Mouse (Mus musculus): ENCODE results near the gene Tmem161b. TPM values are rescaled to one million over a fixed set of nuclear protein-coding genes. Genes with fewer than 3 reads are reported as not detected.

Gene Tmem161b
- total and polyA plus RNA-seq, 3 experiments, result 14.8 to 50.7 (median 28.1) TPM

- Histone ChIP-seq H3K4me1 (ENCODE audit: control insufficient read depth in 1 of 2, insufficient read depth in 2 of 2) (no peaks in the 10 kb centered on the region), H3K36me3 (replicated peaks in 1 of 2; ENCODE audit: control insufficient read depth in 1 of 2, insufficient read depth in 1 of 2, low read length in 1 of 2) (peaks cover 24 to 51% of the 10 kb centered on the region in 2 experiments), H3K27me3 (replicated peaks) (no peaks in the 10 kb centered on the region), H3K79me2 (replicated peaks; ENCODE audit: control insufficient read depth, extremely low read depth, insufficient read depth, poor library complexity, severe bottlenecking) (no peaks in the 10 kb centered on the region), H3K27ac (ENCODE audit: insufficient read depth, low read depth) (no peak overlapping the region), H3K4me2 (ENCODE audit: insufficient read depth, low read depth, poor library complexity, severe bottlenecking) (no peak overlapping the region), H3K4me3 (replicated peaks in 1 of 3; ENCODE audit: low read depth in 2 of 3, low read length in 2 of 3, poor library complexity in 1 of 3) (no peak overlapping the region), H3K9ac (ENCODE audit: insufficient read depth, low read depth) (no peak overlapping the region), H3K9me3 (replicated peaks; ENCODE audit: low read length) (no peaks in the 10 kb centered on the region)
- dilution Hi-C loops (cut with MboI; ENCODE audit: extremely low pct_ligation_motif_present, extremely low pct_unique_long_range_greater_than_20kb, low sequenced_read_pairs) (no loop called here), in situ Hi-C loops (cut with MboI; ENCODE audit: low pct_ligation_motif_present, low pct_unique_long_range_greater_than_20kb, low sequenced_read_pairs) (no loop called here)
- TF ChIP-seq GABPA (IDR thresholded peaks at IDR 0.05; ENCODE audit: insufficient replicate concordance, low read depth, low read length) (no peak), MEF2A (IDR thresholded peaks at IDR 0.05; ENCODE audit: borderline replicate concordance, low read depth, low read length) (no peak)
- no peak for DNase-seq (ENCODE audit: extremely low read depth)
These were observed 63.5 kb downstream of the Tmem161b start for GRCm38 (mm10) chr13:84285559-84285945.

- dilution Hi-C loops (cut with MboI; ENCODE audit: extremely low pct_ligation_motif_present, extremely low pct_unique_long_range_greater_than_20kb, low sequenced_read_pairs) (no loop called here), in situ Hi-C loops (cut with MboI; ENCODE audit: low pct_ligation_motif_present, low pct_unique_long_range_greater_than_20kb, low sequenced_read_pairs) (no loop called here)
- no peaks in the 10 kb centered on the region for H3K27me3 ChIP-seq (replicated peaks)
- no peaks in the 10 kb centered on the region for H3K79me2 ChIP-seq (replicated peaks; ENCODE audit: control insufficient read depth, extremely low read depth, insufficient read depth, poor library complexity, severe bottlenecking)
- DNase-seq (ENCODE audit: extremely low read depth), result no peak
- no peak overlapping the region for H3K4me3 ChIP-seq (replicated peaks in 1 of 3; ENCODE audit: low read depth in 2 of 3, low read length in 2 of 3, poor library complexity in 1 of 3)
- no peak overlapping the region for H3K9ac ChIP-seq (ENCODE audit: insufficient read depth, low read depth)
- H3K4me2 ChIP-seq (ENCODE audit: insufficient read depth, low read depth, poor library complexity, severe bottlenecking), result no peak overlapping the region
- no peak overlapping the region for H3K27ac ChIP-seq (ENCODE audit: insufficient read depth, low read depth)
- peaks cover 0 to 17% of the 10 kb centered on the region in 2 experiments; a peak in 1 of 4 replicates for H3K4me1 ChIP-seq (ENCODE audit: control insufficient read depth in 1 of 2, insufficient read depth in 2 of 2)
- no peaks in the 10 kb centered on the region for H3K9me3 ChIP-seq (replicated peaks; ENCODE audit: low read length)
- TF ChIP-seq JUND (conservative IDR thresholded peaks at IDR 0.05; ENCODE audit: low read depth, low read length), result no peak
- no peak for TF ChIP-seq SIN3A (IDR thresholded peaks at IDR 0.05; ENCODE audit: low read length)
- TF ChIP-seq USF2 (conservative IDR thresholded peaks at IDR 0.05; ENCODE audit: low read depth, low read length), result no peak
- TF ChIP-seq KAT2A (IDR thresholded peaks at IDR 0.05; ENCODE audit: insufficient replicate concordance, low read length), result no peak
- TF ChIP-seq ELF1 (IDR thresholded peaks at IDR 0.05; ENCODE audit: low read depth, low read length), result no peak
- no peak for TF ChIP-seq ZKSCAN1 (IDR thresholded peaks at IDR 0.05; ENCODE audit: borderline replicate concordance, low read depth, low read length)
- TF ChIP-seq E2F4 (IDR thresholded peaks at IDR 0.05; ENCODE audit: insufficient replicate concordance, low read depth, low read length), result no peak
- H3K36me3 ChIP-seq (replicated peaks in 1 of 2; ENCODE audit: control insufficient read depth in 1 of 2, insufficient read depth in 1 of 2, low read length in 1 of 2), result peaks cover 4 to 43% of the 10 kb centered on the region in 2 experiments
These were observed 77.5 kb downstream of the Tmem161b start for GRCm38 (mm10) chr13:84299445-84300053.

GRCm38 (mm10) chr13:84343272-84343671 lies 121.2 kb downstream of the Tmem161b start:
- Histone ChIP-seq H3K9me3 (replicated peaks; ENCODE audit: low read length) (no peaks in the 10 kb centered on the region), H3K27ac (ENCODE audit: insufficient read depth, low read depth) (no peak overlapping the region), H3K4me1 (ENCODE audit: control insufficient read depth in 1 of 2, insufficient read depth in 2 of 2) (peaks cover 6 to 7% of the 10 kb centered on the region in 2 experiments), H3K79me2 (replicated peaks; ENCODE audit: control insufficient read depth, extremely low read depth, insufficient read depth, poor library complexity, severe bottlenecking) (no peaks in the 10 kb centered on the region), H3K9ac (ENCODE audit: insufficient read depth, low read depth) (no peak overlapping the region), H3K4me3 (replicated peaks in 1 of 3; ENCODE audit: low read depth in 2 of 3, low read length in 2 of 3, poor library complexity in 1 of 3) (no peak overlapping the region), H3K36me3 (replicated peaks in 1 of 2; ENCODE audit: control insufficient read depth in 1 of 2, insufficient read depth in 1 of 2, low read length in 1 of 2) (no peaks in the 10 kb centered on the region), H3K4me2 (ENCODE audit: insufficient read depth, low read depth, poor library complexity, severe bottlenecking) (no peak overlapping the region), H3K27me3 (replicated peaks) (no peaks in the 10 kb centered on the region)
- TF ChIP-seq USF1 (IDR thresholded peaks at IDR 0.05; ENCODE audit: low read depth, low read length) (no peak), SMC3 (IDR thresholded peaks at IDR 0.05; ENCODE audit: low read depth, low read length) (no peak), PAX5 (IDR thresholded peaks at IDR 0.05; ENCODE audit: low read length) (no peak), CHD2 (IDR thresholded peaks at IDR 0.05; ENCODE audit: low read length) (no peak), UBTF (IDR thresholded peaks at IDR 0.05; ENCODE audit: low read depth, low read length) (no peak), ELF1 (IDR thresholded peaks at IDR 0.05; ENCODE audit: low read depth, low read length) (no peak), RAD21 (IDR thresholded peaks at IDR 0.05; ENCODE audit: low read depth, low read length) (no peak), ZMIZ1 (IDR thresholded peaks at IDR 0.05; ENCODE audit: low read depth, low read length) (no peak), MEF2A (IDR thresholded peaks at IDR 0.05; ENCODE audit: borderline replicate concordance, low read depth, low read length) (no peak), E2F4 (IDR thresholded peaks at IDR 0.05; ENCODE audit: insufficient replicate concordance, low read depth, low read length) (no peak), JUND (conservative IDR thresholded peaks at IDR 0.05; ENCODE audit: low read depth, low read length) (no peak), TCF12 (IDR thresholded peaks at IDR 0.05; ENCODE audit: low read depth, low read length) (no peak), JUN (IDR thresholded peaks at IDR 0.05; ENCODE audit: insufficient read depth, low read depth, low read length) (no peak), NELFE (IDR thresholded peaks at IDR 0.05; ENCODE audit: low read depth, low read length) (no peak)
- dilution Hi-C loops (cut with MboI; ENCODE audit: extremely low pct_ligation_motif_present, extremely low pct_unique_long_range_greater_than_20kb, low sequenced_read_pairs) (no loop called here), in situ Hi-C loops (cut with MboI; ENCODE audit: low pct_ligation_motif_present, low pct_unique_long_range_greater_than_20kb, low sequenced_read_pairs) (loop anchor here (10.0 kb wide), 1 partner anchor 608 kb away; no protein-coding TSS in a partner anchor)
- DNase-seq (ENCODE audit: extremely low read depth), result no peak

All from CH12.LX (cell line).